Mouse (Mus musculus) hindbrain, embryonic 16.5 days (tissue): ENCODE measurements around the gene Htr7. TPM values are rescaled to one million over a fixed set of nuclear protein-coding genes. Genes with fewer than 3 reads are reported as not detected.
A peak's percentile ranks its signal among the peaks of the same experiment; 100 is the strongest.

Source experiments
- ATAC-seq: fragments of 200-750 bp; cut with Nextera tagmentation; 2 replicates; pipeline ENCODE4 v1.8.0; 2017; ENCODE audit warnings: moderate TSS enrichment, moderate library complexity
- H3K27ac ChIP-seq: fragments of 300-500 bp; sonication (generic); 2 replicates; pipeline ENCODE4 v1.5.1; 2014; ENCODE audit warnings: low read depth, mild to moderate bottlenecking, control low read depth, low read length, moderate library complexity
- H3K27me3 ChIP-seq: fragments of 300-500 bp; sonication (generic); replicated peaks from 2 replicates; pipeline ENCODE4 v1.6.1; 2014; ENCODE audit warnings: low read length; ENCODE audit not compliant: control insufficient read depth, insufficient read depth
- H3K36me3 ChIP-seq: fragments of 300-500 bp; sonication (generic); 2 replicates; pipeline ENCODE4 v1.6.1; 2014; ENCODE audit warnings: mild to moderate bottlenecking, low read length, moderate library complexity, mixed read lengths; ENCODE audit not compliant: control insufficient read depth, insufficient read depth
- H3K4me1 ChIP-seq: fragments of 300-500 bp; sonication (generic); 2 replicates; pipeline ENCODE4 v1.6.1; 2014; ENCODE audit warnings: low read depth, low read length; ENCODE audit not compliant: control insufficient read depth, insufficient read depth
- H3K4me2 ChIP-seq: fragments of 300-500 bp; sonication (generic); 2 replicates; pipeline ENCODE4 v1.6.1; 2014; ENCODE audit warnings: mild to moderate bottlenecking, low read length, control low read depth, moderate library complexity
- H3K4me3 ChIP-seq: fragments of 300-500 bp; sonication (generic); 2 replicates; pipeline ENCODE4 v1.5.1; 2014; ENCODE audit warnings: mild to moderate bottlenecking, low read length, control low read depth, moderate library complexity
- H3K9ac ChIP-seq: fragments of 300-500 bp; sonication (generic); 2 replicates; pipeline ENCODE4 v1.6.1; 2014; ENCODE audit warnings: low read depth, mild to moderate bottlenecking, control low read depth, low read length, moderate library complexity
- H3K9me3 ChIP-seq: fragments of 300-500 bp; sonication (generic); 2 replicates; pipeline ENCODE4 v1.6.1; 2014; ENCODE audit warnings: mild to moderate bottlenecking, low read length, moderate library complexity; ENCODE audit not compliant: control insufficient read depth
- WGBS: fragments of 180-500 bp; shearing (Covaris S2); extraction: QIAGEN DNeasy Blood & Tissue Kit; methylation state at CpG from one replicate; pipeline ENCODE4 v1.1.7; 2014; 5-methylcytosine and 5-hydroxymethylcytosine counted together
- polyA plus RNA-seq: library from polyadenylated mRNA; unstranded; fragments of >200 nt; fragmentation: Nextera tagmentation; extraction: Ambion mirVana; gene quantifications from 2 replicates; pipeline ENCODE4 v1.2.1, GENCODE M21; 2015

Gene Htr7
- polyA plus RNA-seq, result 16.3 and 16.7 TPM in 2 replicates

DNA sequence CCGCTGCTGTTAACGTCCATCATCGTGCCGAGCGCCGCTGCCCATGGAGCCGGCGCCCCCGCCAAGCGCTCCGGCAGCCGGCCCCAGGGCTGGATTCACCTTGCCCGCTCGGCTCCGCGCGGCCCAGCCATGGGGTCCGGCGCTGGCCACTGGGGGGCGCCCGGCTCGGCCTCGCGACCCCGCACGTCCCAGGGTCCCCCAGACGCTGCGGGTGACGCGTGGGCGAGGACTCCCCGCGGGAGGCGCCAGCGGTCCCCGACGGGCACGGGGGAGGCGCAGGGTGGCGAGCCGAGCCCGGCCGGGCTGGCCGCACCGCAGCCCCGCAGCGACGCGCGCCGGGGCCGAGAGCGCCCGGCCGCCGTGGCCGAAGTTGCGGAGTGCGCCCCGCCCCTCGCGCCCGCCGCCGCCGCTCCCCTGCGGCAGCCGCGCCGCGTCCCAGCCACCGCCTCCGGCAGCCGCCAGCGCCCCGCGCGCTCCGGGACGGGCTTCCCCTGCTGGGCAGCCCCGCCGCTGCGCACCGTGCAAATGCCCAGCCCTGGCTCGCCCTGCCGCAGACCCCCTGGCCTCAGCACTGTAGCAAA, at the start of gene Htr7:
Gene Htr7 (minus strand): TSS at position 277 of the 581 bp plus-strand sequence.
- Histone ChIP-seq H3K4me2 (peak within 1 kb of the TSS; percentile 89), H3K27ac (peak within 1 kb of the TSS; percentile 67), H3K9ac (peak within 1 kb of the TSS; percentile 78), H3K4me1 (peaks cover 6% of the 10 kb centered on the region), H3K36me3 (no peaks in the 10 kb centered on the region), H3K4me3 (peak within 1 kb of the TSS; percentile 79), H3K27me3 (no peaks in the 10 kb centered on the region), H3K9me3 (no peaks in the 10 kb centered on the region)
- WGBS, result under 1% methylated on average over 58 of the region's 86 CpGs
- peak; percentile 96 for ATAC-seq

DNA sequence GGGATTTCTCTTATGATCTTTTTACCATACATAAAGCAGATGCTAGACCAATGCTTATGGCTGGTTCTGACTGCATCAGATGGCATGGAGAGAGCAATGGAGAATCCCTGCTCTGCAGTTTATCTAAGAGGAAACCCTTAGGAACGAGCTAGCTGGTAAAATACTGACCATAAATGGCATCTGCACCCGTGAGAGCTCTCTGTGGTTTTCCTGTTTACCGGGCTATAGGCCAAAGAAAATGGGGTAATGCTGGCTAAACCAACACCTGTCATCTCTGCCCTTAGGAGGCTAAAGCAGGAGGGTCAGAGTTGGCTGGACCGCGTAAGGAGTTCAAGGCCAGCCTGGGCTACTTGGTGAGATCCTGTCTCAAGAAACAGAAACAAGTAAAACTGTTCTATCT, 46.6 kb upstream of the Htr7 start:
- no peak for ATAC-seq
- H3K36me3 ChIP-seq, result peaks cover 9% of the 10 kb centered on the region
- no peaks in the 10 kb centered on the region for H3K4me1 ChIP-seq
- 90% methylated on average over 5 of the region's 5 CpGs for WGBS
- H3K9me3 ChIP-seq, result no peaks in the 10 kb centered on the region
- no peak overlapping the region for H3K4me3 ChIP-seq
- no peak overlapping the region for H3K4me2 ChIP-seq
- H3K27ac ChIP-seq, result no peak overlapping the region
- no peaks in the 10 kb centered on the region for H3K27me3 ChIP-seq
- no peak overlapping the region for H3K9ac ChIP-seq

DNA sequence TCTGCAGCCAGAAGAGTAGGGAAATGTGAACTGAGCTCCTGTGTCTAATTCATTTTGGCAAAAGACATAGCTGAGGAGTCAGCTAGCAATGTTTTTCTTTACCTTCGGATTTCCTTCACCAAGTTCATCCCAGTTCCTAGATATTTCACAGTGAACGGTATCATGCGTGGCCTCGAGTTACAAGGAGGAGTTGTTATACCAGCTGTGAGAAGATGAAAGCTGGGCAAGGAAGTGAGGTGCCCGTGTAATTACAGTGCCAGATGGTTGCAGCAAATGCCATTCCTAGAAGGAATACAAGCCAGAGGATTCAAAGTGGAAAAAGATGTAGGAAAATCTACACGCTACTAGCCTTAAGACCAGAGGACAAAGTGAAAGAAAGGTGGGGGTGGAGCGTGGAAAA, 41.6 kb upstream of the Htr7 start:
- Histone ChIP-seq H3K27me3 (no peaks in the 10 kb centered on the region), H3K4me2 (no peak overlapping the region), H3K9ac (no peak overlapping the region), H3K4me3 (no peak overlapping the region), H3K9me3 (no peaks in the 10 kb centered on the region), H3K27ac (no peak overlapping the region), H3K4me1 (no peaks in the 10 kb centered on the region), H3K36me3 (peaks cover 18% of the 10 kb centered on the region)
- whole genome bisulfite sequencing, result 89% methylated on average over 7 of the region's 7 CpGs
- no peak for ATAC-seq

DNA sequence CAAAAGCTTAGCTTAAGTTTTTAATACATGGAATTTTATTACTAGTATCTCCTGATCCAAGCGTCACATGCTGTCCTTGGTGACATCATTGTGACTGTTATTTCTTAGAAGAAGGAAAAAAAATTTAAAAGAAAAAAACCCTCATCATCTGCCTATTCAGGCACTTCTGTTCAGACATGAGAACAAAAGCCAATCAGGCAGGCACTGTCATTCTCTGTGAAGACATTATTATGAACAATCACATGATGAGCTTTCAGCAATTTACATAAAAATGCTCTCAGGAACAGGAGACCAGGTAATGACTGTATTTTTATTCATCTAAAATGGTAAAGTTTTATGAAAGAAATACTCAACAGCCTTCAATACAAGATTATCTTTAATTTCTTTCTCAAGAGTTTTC, 41.0 kb upstream of the Htr7 start:
- no peak overlapping the region for H3K27ac ChIP-seq
- 89% methylated on average over 1 of the region's 1 CpGs for WGBS
- no peak for ATAC-seq
- H3K4me2 ChIP-seq, result no peak overlapping the region
- H3K27me3 ChIP-seq, result no peaks in the 10 kb centered on the region
- H3K36me3 ChIP-seq, result peaks cover 16% of the 10 kb centered on the region
- no peaks in the 10 kb centered on the region for H3K9me3 ChIP-seq
- H3K9ac ChIP-seq, result no peak overlapping the region
- H3K4me3 ChIP-seq, result no peak overlapping the region
- H3K4me1 ChIP-seq, result no peaks in the 10 kb centered on the region

DNA sequence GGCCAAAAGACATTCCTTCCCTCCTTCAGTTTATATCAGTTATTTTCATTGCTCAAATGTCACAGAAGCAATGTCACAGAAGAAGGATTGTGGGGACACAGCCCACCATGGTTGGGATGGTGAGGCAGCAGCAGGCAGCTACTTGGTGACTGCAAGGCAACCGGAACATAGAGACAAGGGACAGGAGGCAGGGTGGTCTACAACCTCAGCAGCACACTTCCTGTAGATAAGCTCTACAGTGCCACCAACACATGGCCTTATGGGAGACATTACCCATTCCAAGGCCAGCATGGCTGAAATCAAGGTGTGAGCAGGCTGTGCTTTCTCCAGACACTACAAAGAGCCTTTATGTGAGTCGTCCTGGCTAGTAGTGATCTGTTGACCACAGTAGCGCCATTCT, 39.9 kb upstream of the Htr7 start:
- ATAC-seq, result no peak
- Histone ChIP-seq H3K4me2 (no peak overlapping the region), H3K4me1 (no peaks in the 10 kb centered on the region), H3K27ac (no peak overlapping the region), H3K4me3 (no peak overlapping the region), H3K27me3 (no peaks in the 10 kb centered on the region), H3K9me3 (no peaks in the 10 kb centered on the region), H3K9ac (no peak overlapping the region), H3K36me3 (peaks cover 16% of the 10 kb centered on the region)
- 97% methylated on average over 3 of the region's 3 CpGs for WGBS

DNA sequence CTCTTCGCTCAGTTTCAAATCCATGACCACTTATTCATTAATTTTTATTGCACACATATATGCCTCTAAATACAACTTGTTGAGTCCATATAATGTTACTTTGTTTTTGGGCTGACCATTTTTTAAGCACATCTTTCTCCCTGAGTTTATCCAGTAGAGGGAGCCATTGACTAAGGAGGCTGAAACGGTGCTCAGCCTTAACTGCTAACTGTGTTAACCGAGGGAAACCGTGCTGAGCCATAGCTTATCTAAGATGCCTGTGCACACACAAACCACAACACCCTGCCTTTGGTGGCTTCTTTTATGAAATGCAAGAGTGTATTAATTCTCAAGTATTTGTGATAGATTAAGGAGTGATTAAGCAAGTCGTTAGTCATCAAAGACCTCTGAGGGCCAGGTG, 33.5 kb upstream of the Htr7 start:
- WGBS, result 51% methylated on average over 5 of the region's 5 CpGs

DNA sequence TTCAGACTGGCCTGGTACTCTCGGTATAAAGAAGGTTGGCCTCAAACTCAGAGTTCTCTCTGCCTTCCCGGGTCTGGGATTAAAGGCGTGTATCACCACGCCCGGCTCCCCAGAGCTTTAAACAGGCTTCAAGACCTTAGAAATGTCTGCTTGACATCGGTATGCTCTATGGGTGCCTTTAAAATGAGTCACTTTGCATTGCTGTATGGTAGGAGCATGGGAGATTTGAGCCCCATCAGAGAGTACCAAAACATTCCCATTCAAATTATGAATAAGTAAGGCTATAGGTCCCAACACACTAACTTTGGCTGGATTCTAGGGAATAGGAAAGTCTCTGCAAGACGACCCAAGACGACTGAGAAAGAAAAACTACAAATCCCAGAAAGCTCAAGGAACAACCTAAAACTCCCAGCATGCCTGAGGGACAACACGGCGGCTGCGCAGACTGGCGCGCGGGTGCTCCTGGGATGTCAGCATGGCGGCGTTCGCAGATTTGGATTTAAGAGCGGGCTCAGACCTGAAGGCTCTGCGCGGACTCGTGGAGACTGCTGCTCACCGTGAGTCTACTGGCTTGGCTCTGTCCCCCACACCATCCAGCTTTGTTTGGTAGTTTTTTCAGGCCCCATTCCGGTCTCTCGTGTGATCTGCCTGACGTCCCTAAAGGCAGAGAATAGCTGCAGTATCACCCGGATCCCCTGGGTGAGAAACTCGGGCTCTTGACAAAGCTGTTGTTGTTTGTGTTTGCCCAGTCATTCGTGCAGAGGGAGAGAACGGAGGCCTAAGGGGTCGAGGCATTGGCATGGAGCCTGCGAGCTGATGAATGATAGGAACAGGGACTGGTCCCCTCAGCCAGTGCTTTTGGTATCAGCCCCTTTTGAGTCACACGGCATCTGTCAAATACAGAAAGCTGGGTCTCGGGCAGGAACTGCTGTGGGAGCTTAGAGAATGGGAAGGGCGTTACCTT, 26.2 kb upstream of the Htr7 start, which contains the start of gene Rpp30:
Gene Rpp30 (plus strand): TSS at position 455 of the 964 bp plus-strand sequence.
- 2% methylated on average over 34 of the region's 34 CpGs for WGBS
- H3K4me3 ChIP-seq, result peak within 1 kb of the TSS; percentile 52
- no peaks in the 10 kb centered on the region for H3K27me3 ChIP-seq
- H3K27ac ChIP-seq, result peak within 1 kb of the TSS; percentile 41; the same call in 1 of the 2 replicates
- H3K4me1 ChIP-seq, result peaks cover 10% of the 10 kb centered on the region
- H3K9me3 ChIP-seq, result no peaks in the 10 kb centered on the region
- peak within 1 kb of the TSS; percentile 56 for H3K9ac ChIP-seq
- ATAC-seq, result peak; percentile 96
- peaks cover 7% of the 10 kb centered on the region; the same call in 1 of the 2 replicates for H3K36me3 ChIP-seq
- H3K4me2 ChIP-seq, result peak within 1 kb of the TSS; percentile 95

More for the DNA sequence above, 33.5 kb upstream of the Htr7 start:
- H3K27me3 ChIP-seq, result no peaks in the 10 kb centered on the region
- peaks cover 27% of the 10 kb centered on the region for H3K36me3 ChIP-seq
- H3K4me3 ChIP-seq, result no peak overlapping the region
- ATAC-seq, result 0 out of 2 replicates have a peak, but pooled peaks have one; percentile 60
- H3K4me2 ChIP-seq, result no peak overlapping the region
- no peaks in the 10 kb centered on the region for H3K4me1 ChIP-seq
- H3K9ac ChIP-seq, result no peak overlapping the region
- H3K9me3 ChIP-seq, result no peaks in the 10 kb centered on the region
- no peak overlapping the region for H3K27ac ChIP-seq

DNA sequence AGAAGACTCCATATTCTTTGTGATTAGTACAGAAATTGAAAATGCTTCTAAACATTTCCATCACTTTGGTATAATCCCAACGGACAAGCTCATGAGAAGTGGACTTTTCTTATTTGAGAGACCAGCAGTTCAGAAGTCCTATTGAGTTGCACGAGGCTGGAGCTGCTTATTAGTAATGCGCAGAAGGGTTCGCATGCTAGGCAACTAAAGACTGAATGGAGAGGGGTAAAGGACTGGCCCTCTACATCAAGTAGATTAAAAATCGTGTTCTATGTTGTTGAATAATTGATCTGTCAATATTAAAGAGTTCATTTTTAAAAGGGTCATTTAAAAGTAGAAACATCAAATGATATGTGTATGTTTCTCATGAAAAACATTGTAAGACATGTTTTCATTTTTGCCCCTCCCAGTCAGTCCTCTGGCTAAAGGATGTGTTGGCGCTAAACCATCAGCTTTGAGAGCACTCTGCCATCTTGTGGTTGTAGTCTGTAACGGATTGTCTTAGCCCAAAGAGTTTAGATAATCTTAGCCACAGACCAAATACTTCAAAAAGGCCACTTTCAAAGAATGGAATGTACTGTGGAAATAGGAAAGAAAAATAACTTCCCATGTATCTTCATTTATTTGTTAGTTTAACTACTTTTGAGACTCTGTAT, 25.4 kb upstream of the Htr7 start:
- no peaks in the 10 kb centered on the region for H3K36me3 ChIP-seq
- no peaks in the 10 kb centered on the region for H3K9me3 ChIP-seq
- H3K27ac ChIP-seq, result no peak overlapping the region
- H3K4me1 ChIP-seq, result peaks cover 10% of the 10 kb centered on the region
- H3K4me3 ChIP-seq, result peak overlapping the region; percentile 52
- ATAC-seq, result peak; percentile 81
- peak overlapping the region; percentile 80 for H3K4me2 ChIP-seq
- H3K27me3 ChIP-seq, result no peaks in the 10 kb centered on the region
- H3K9ac ChIP-seq, result peak overlapping the region; percentile 47
- WGBS, result 42% methylated on average over 7 of the region's 7 CpGs
